Mouse (Mus musculus) neural tube, embryonic 12.5 days (tissue): ENCODE data around the gene Pptc7. TPM values are rescaled to one million over a fixed set of nuclear protein-coding genes. Genes with fewer than 3 reads are reported as not detected.

Experiments used
- ATAC-seq: fragments of 200-750 bp; cut with Nextera tagmentation; 2 replicates; pipeline ENCODE4 v1.8.0; 2017; ENCODE audit warnings: low read depth, mild to moderate bottlenecking, moderate TSS enrichment, moderate library complexity; ENCODE audit not compliant: low FRiP score
- H3K27ac ChIP-seq: fragments of 300-500 bp; sonication (generic); 2 replicates; pipeline ENCODE4 v1.5.1; 2016
- H3K27me3 ChIP-seq: fragments of 300-500 bp; sonication (generic); replicated peaks from 2 replicates; pipeline ENCODE4 v1.6.1; 2016; ENCODE audit warnings: mild to moderate bottlenecking
- H3K36me3 ChIP-seq: fragments of 300-500 bp; sonication (generic); 2 replicates; pipeline ENCODE4 v1.6.1; 2016; ENCODE audit warnings: mild to moderate bottlenecking
- H3K4me1 ChIP-seq: fragments of 300-500 bp; sonication (generic); 2 replicates; pipeline ENCODE4 v1.6.1; 2016
- H3K4me2 ChIP-seq: fragments of 300-500 bp; sonication (generic); replicated peaks from 2 replicates; pipeline ENCODE4 v1.6.1; 2016; ENCODE audit warnings: mild to moderate bottlenecking
- H3K4me3 ChIP-seq: fragments of 300-500 bp; sonication (generic); 2 replicates; pipeline ENCODE4 v1.5.1; 2016
- H3K9ac ChIP-seq: fragments of 300-500 bp; sonication (generic); 2 replicates; pipeline ENCODE4 v1.6.1; 2016; ENCODE audit warnings: mild to moderate bottlenecking
- H3K9me3 ChIP-seq: fragments of 300-500 bp; sonication (generic); 2 replicates; pipeline ENCODE4 v1.6.1; 2016; ENCODE audit warnings: mild to moderate bottlenecking
- WGBS: fragments of 180-500 bp; shearing (Covaris S2); methylation state at CpG from one replicate; pipeline ENCODE4 v1.1.7; 2016; 5-methylcytosine and 5-hydroxymethylcytosine counted together
- polyA plus RNA-seq: library from polyadenylated mRNA; unstranded; fragments of >200 nt; fragmentation: Nextera tagmentation; extraction: Ambion mirVana; gene quantifications from 2 replicates; pipeline ENCODE4 v1.2.1, GENCODE M21; 2016

The Pptc7 gene
- polyA plus RNA-seq, 1 experiment from 2014 or later: 10.7 TPM

GRCm38 (mm10) chr5:122324608-122325431 lies 40.7 kb downstream of the Pptc7 start:
- Histone ChIP-seq H3K27me3 (no peaks in the 10 kb centered on the region), H3K4me2 (no peak overlapping the region), H3K4me3 (no peak overlapping the region), H3K36me3 (peaks cover 50% of the 10 kb centered on the region), H3K4me1 (no peaks in the 10 kb centered on the region), H3K9me3 (no peaks in the 10 kb centered on the region), H3K9ac (no peak overlapping the region), H3K27ac (no peak overlapping the region)
- ATAC-seq: no peak
- WGBS: 90% methylated on average over 23 of the region's 23 CpGs

- no peak overlapping the region for H3K4me2 ChIP-seq
- no peak overlapping the region for H3K9ac ChIP-seq
- H3K27ac ChIP-seq: no peak overlapping the region
- peaks cover 44% of the 10 kb centered on the region for H3K36me3 ChIP-seq
- no peak overlapping the region for H3K4me3 ChIP-seq
- no peak for ATAC-seq
- no peaks in the 10 kb centered on the region for H3K4me1 ChIP-seq
- H3K27me3 ChIP-seq: no peaks in the 10 kb centered on the region
- 87% methylated on average over 8 of the region's 8 CpGs for WGBS
- H3K9me3 ChIP-seq: no peaks in the 10 kb centered on the region
These were observed 41.3 kb downstream of the Pptc7 start for GRCm38 (mm10) chr5:122325477-122325876.

- Histone ChIP-seq H3K9ac (no peak overlapping the region), H3K4me1 (no peaks in the 10 kb centered on the region), H3K27ac (no peak overlapping the region), H3K9me3 (no peaks in the 10 kb centered on the region), H3K4me2 (no peak overlapping the region), H3K27me3 (no peaks in the 10 kb centered on the region), H3K4me3 (no peak overlapping the region), H3K36me3 (peaks cover 26% of the 10 kb centered on the region)
- WGBS: 96% methylated on average over 3 of the region's 3 CpGs
- no peak for ATAC-seq
These were observed 43.1 kb downstream of the Pptc7 start for GRCm38 (mm10) chr5:122327283-122327682.

GRCm38 (mm10) chr5:122330269-122330668 lies 46.1 kb downstream of the Pptc7 start:
- Histone ChIP-seq H3K4me1 (no peaks in the 10 kb centered on the region), H3K36me3 (peaks cover 14% of the 10 kb centered on the region), H3K4me3 (no peak overlapping the region), H3K27ac (no peak overlapping the region), H3K27me3 (no peaks in the 10 kb centered on the region), H3K9ac (no peak overlapping the region), H3K9me3 (no peaks in the 10 kb centered on the region), H3K4me2 (no peak overlapping the region)
- WGBS: 88% methylated on average over 4 of the region's 4 CpGs
- ATAC-seq: no peak

- no peak overlapping the region for H3K9ac ChIP-seq
- no peak overlapping the region for H3K27ac ChIP-seq
- no peaks in the 10 kb centered on the region for H3K9me3 ChIP-seq
- H3K36me3 ChIP-seq: no peaks in the 10 kb centered on the region
- H3K27me3 ChIP-seq: no peaks in the 10 kb centered on the region
- H3K4me3 ChIP-seq: no peak overlapping the region
- H3K4me2 ChIP-seq: no peak overlapping the region
- WGBS: 70% methylated on average over 3 of the region's 3 CpGs
- no peaks in the 10 kb centered on the region for H3K4me1 ChIP-seq
- no peak for ATAC-seq
These were observed 50.5 kb downstream of the Pptc7 start for GRCm38 (mm10) chr5:122334682-122335081.

- H3K4me3 ChIP-seq: no peak overlapping the region
- H3K9ac ChIP-seq: no peak overlapping the region
- no peaks in the 10 kb centered on the region for H3K4me1 ChIP-seq
- no peaks in the 10 kb centered on the region for H3K9me3 ChIP-seq
- no peak overlapping the region for H3K4me2 ChIP-seq
- no peaks in the 10 kb centered on the region for H3K36me3 ChIP-seq
- 92% methylated on average over 7 of the region's 7 CpGs for WGBS
- no peak overlapping the region for H3K27ac ChIP-seq
- no peak for ATAC-seq
- no peaks in the 10 kb centered on the region for H3K27me3 ChIP-seq
These were observed 52.6 kb downstream of the Pptc7 start for GRCm38 (mm10) chr5:122336554-122337294.

- Histone ChIP-seq H3K4me1 (no peaks in the 10 kb centered on the region), H3K4me3 (no peak overlapping the region), H3K9me3 (0 out of 2 replicates have a peak, but pooled peaks cover 2% of the 10 kb centered on the region), H3K27me3 (no peaks in the 10 kb centered on the region), H3K27ac (no peak overlapping the region), H3K36me3 (no peaks in the 10 kb centered on the region), H3K4me2 (no peak overlapping the region), H3K9ac (no peak overlapping the region)
- 77% methylated on average over 1 of the region's 1 CpGs for WGBS
- no peak for ATAC-seq
These were observed 58.7 kb downstream of the Pptc7 start for GRCm38 (mm10) chr5:122342874-122343273.

- no peak for ATAC-seq
- H3K36me3 ChIP-seq: no peaks in the 10 kb centered on the region
- WGBS: 57% methylated on average over 7 of the region's 7 CpGs
These were observed 59.6 kb downstream of the Pptc7 start for GRCm38 (mm10) chr5:122343768-122344167.

GRCm38 (mm10) chr5:122344260-122344659 lies 60.1 kb downstream of the Pptc7 start:
- Histone ChIP-seq H3K9ac (no peak overlapping the region), H3K9me3 (0 out of 2 replicates have a peak, but pooled peaks cover 2% of the 10 kb centered on the region), H3K27me3 (no peaks in the 10 kb centered on the region), H3K4me3 (no peak overlapping the region), H3K4me2 (no peak overlapping the region), H3K4me1 (no peaks in the 10 kb centered on the region), H3K36me3 (no peaks in the 10 kb centered on the region), H3K27ac (no peak overlapping the region)
- WGBS: 12% methylated on average over 5 of the region's 5 CpGs
- no peak for ATAC-seq

More at GRCm38 (mm10) chr5:122343768-122344167, 59.6 kb downstream of the Pptc7 start:
- H3K4me1 ChIP-seq: no peaks in the 10 kb centered on the region
- no peak overlapping the region for H3K4me2 ChIP-seq
- H3K27ac ChIP-seq: no peak overlapping the region
- H3K9ac ChIP-seq: no peak overlapping the region
- no peak overlapping the region for H3K4me3 ChIP-seq
- 0 out of 2 replicates have a peak, but pooled peaks cover 2% of the 10 kb centered on the region for H3K9me3 ChIP-seq
- no peaks in the 10 kb centered on the region for H3K27me3 ChIP-seq

GRCm38 (mm10) chr5:122345777-122346176 lies 61.6 kb downstream of the Pptc7 start:
- no peaks in the 10 kb centered on the region for H3K36me3 ChIP-seq
- no peaks in the 10 kb centered on the region for H3K4me1 ChIP-seq
- H3K27me3 ChIP-seq: no peaks in the 10 kb centered on the region
- no peak overlapping the region for H3K4me2 ChIP-seq
- no peak overlapping the region for H3K27ac ChIP-seq
- no peak overlapping the region for H3K9ac ChIP-seq
- ATAC-seq: no peak
- 76% methylated on average over 4 of the region's 4 CpGs for WGBS
- no peak overlapping the region for H3K4me3 ChIP-seq
- 0 out of 2 replicates have a peak, but pooled peaks cover 2% of the 10 kb centered on the region for H3K9me3 ChIP-seq

GRCm38 (mm10) chr5:122353807-122354491 lies 69.8 kb downstream of the Pptc7 start, which contains the start of the genes Rad9b and Vps29:
Rad9b (minus strand) TSS chr5:122354233.
Vps29 (plus strand) TSS chr5:122354369.
- Histone ChIP-seq H3K9me3 (no peaks in the 10 kb centered on the region), H3K36me3 (peaks cover 2% of the 10 kb centered on the region), H3K4me3 (peak within 1 kb of the TSS; percentile 92), H3K4me1 (peaks cover 8% of the 10 kb centered on the region; the same call in 1 of the 2 replicates), H3K4me2 (peak within 1 kb of the TSS; percentile 86), H3K27ac (peak within 1 kb of the TSS; percentile 64; the same call in 1 of the 2 replicates), H3K9ac (peak within 1 kb of the TSS; percentile 89), H3K27me3 (no peaks in the 10 kb centered on the region)
- under 1% methylated on average over 51 of the region's 51 CpGs for WGBS
- peak; percentile 91 for ATAC-seq
